Mouse (Mus musculus) layer of hippocampus, postnatal 14 days (tissue): ENCODE measurements around the gene Dusp1. TPM values are rescaled to one million over a fixed set of nuclear protein-coding genes. Genes with fewer than 3 reads are reported as not detected.

ENCODE experiments used
- DNase-seq, 2 experiments: peaks; one replicate each; pipeline ENCODE4 v3.0.0; 2021 to 2022; ENCODE audit warnings: low spot score in 2 of 2, mixed read lengths in 1 of 2
- total RNA-seq, 2 experiments: library from RNA; stranded (reverse); gene quantifications; 2 replicates each; pipeline ENCODE4 v1.2.3; 2021

Dusp1 gene
- total RNA-seq, 2 experiments from 2014 or later, result 20.3 to 24.3 TPM

GRCm38 (mm10) chr17:26506031-26506641 lies 55.8 kb downstream of the Dusp1 start:
- no peak for DNase-seq

DNA sequence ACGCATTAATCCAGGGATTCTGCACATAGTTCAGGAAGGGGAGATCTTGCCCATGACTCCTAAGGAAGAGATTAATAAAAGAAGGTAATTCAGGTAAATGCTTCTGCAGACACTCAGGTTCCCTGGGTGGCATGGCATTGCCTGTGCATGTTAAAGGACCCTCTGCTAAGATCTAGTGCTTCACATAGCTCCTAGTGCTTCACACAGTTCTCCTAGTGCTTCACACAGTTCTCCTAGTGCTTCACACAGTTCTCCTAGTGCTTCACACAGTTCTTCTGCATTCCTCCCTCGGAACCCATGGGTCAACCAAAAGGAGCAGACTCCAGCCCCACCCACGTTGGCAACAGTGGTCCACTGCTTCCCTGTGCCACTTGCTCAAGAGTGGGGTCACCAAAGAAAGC lies 56.7 kb downstream of the Dusp1 start:
- DNase-seq, result no peak

DNA sequence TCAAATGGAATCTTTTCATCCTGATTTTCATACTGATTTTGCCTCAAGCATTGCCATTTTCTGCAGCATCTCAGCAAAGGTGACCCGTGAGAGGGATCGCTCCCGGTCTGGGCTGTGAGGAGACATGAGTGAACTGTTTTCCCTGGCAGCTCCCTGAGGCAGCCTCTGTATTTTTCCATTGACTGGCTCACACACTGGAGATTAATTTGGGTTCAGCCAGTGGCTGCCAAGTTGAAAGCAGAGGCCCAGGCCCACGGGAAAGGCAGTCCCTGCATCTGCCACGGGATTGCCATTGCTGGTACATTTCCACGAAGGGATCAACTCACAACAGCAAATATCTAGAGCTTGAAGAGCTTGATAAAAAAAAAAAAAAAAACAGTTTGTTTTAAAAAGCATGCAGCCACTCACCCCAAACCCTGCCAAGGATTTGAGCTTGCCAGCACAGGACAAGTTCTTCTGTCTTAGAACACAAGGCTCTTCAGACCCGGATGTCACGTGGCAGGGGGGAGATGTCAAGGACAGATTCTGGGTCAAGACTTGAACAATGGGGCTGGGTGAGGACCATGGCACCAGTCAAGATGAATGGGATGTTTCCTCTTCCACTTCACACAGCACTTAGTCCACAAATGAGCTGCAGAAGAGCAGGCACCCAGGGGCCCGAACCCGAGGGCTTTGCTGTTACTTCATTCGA lies 57.8 kb downstream of the Dusp1 start:
- peak; percentile 65 to 77 for DNase-seq

GRCm38 (mm10) chr17:26502808-26503671 lies 58.9 kb downstream of the Dusp1 start:
- DNase-seq, result peak; percentile 63 to 83

GRCm38 (mm10) chr17:26501826-26502225 lies 60.1 kb downstream of the Dusp1 start:
- no peak for DNase-seq

DNA sequence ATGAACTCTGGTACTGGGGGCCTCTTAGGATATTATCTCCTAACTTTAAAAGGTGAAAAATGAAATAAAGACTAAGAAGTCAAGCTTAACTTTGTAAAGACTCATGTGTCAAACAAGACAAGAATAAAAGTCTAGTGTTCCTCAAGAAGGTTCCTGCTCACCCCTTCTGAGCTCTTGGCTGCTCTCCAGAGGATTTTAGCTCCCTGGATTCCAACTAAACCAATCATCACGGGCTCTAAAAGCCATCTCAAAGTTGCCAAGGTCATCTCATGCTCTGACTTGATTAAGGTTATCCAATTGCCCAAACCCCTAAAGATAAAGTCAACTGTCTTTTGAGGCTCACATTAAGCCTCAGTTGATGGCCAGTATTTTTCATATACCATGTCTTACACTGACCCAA lies 63.3 kb downstream of the Dusp1 start:
- DNase-seq, result no peak

DNA sequence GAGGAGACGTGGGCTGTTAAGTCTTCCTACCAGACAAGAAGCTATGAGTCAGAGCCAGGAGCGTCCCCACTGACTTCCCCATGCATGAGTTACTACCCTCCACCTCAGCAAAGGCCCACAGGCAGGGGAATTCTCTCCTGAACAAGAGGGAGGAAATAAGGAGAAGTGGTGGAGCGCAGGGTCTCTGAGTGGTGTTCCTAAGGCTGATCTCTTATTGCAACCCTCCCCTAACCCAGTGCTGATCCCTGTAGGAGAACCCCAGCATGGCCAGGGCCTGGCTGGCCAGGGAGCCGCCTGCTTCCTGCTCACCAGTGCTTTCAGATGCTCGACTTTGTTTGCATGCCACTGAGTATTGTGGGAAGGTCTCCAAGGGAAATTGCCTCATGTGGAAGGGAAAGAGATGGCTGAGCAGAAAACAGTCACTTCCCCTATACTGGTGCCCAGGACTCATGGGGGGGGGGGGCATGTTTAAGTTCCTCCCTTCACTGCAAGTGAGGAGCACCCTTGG lies 64.5 kb downstream of the Dusp1 start:
- no peak for DNase-seq

DNA sequence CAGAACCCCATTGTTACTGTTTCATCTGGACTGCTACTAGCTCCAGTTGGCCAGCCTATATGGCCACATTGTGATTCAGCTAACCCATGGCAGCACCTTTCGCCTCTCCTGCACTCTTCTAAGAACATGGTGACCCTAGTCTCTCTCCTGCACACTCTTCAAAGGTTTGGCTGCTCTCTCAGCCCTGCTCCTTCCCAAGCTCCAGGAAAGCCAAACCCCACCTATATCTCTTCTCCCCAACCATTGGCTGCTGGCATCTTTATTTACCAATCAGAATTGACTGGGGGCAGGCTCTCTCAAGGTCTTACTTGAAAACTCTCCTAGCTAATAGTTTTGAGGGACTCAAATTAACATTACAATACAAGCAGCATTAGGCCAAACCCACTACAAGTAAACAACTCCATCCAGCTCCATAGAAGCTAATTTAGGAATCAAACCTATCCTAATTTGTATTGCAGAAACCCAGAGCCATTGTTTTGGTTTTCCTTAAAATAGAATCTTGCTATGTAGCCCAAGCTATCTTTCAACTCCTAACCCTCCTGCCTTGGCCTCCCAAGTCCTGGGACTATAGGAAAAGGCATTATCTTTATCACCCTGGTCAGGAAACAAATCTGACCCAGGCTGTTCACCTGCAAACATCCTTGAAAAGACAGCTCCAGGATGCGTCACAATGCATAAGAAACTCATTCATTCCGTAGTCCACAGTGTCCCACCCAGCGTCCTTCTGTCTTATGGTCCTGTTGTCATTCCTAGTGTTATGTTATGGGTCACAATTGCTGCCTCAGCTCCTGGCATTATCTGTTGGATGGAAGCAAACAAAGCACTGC lies 67.1 kb downstream of the Dusp1 start:
- no peak for DNase-seq

DNA sequence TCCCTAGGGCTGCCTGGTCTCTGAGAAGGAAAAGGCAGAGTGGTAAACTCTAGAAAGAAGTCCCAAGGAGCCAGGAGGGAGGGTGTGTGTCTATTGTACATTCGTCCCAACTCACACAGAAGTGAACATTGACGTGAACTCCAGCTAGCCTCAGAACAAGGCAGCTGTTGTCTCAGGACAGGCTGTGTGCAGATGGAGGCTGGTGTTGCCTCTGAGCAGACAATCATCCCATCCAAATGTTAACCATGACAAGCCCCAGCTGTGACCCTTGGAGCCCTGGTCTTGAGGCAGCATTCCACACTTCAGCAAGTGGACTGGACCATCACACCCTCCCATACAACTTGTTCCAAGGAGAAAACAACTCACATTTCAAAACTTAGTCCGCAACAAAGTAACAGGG lies 69.7 kb downstream of the Dusp1 start:
- DNase-seq, result no peak

DNA sequence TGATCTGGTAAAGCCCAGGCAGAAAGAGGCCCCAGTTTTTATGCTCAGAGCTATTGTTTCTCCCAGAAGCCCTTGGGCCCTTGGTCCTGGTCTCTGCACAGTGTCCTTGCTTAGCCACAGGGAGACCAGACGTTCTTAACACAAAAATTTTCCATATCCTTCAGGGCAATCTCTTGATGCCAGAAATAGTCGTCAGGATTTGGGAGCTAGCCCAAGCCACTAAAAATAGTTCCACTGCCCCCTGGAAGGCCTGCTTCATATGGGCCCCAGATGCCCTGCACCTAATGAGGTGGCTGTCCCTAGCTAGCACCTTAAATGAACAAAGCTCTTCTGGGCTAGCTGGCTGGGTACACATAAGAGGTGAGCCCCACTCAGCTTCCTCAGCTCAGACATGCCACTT lies 71.0 kb downstream of the Dusp1 start:
- no peak for DNase-seq

DNA sequence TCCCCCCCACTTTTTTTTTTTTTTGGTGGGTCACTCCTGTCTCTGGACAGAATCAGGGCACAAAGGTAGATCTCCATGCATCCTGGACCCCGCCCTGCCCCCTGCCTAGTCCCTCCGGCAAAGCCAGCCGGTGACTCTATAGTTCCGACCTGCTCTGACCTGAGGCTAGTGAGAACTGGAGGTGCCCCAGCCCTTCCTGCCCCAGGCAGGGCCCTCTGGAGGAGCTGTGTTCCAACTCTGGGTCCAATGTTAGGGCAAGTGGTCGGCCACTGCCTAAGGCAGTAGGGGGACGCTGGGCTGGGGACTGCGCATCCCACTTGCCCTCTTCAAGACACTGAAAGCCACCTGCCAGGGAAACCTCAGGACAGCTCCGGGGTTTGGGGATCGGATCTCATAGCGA lies 71.9 kb downstream of the Dusp1 start:
- DNase-seq, result no peak

GRCm38 (mm10) chr17:26488711-26489403 lies 73.1 kb downstream of the Dusp1 start:
- DNase-seq, result no peak

GRCm38 (mm10) chr17:26487917-26488316 lies 74.0 kb downstream of the Dusp1 start:
- no peak for DNase-seq

DNA sequence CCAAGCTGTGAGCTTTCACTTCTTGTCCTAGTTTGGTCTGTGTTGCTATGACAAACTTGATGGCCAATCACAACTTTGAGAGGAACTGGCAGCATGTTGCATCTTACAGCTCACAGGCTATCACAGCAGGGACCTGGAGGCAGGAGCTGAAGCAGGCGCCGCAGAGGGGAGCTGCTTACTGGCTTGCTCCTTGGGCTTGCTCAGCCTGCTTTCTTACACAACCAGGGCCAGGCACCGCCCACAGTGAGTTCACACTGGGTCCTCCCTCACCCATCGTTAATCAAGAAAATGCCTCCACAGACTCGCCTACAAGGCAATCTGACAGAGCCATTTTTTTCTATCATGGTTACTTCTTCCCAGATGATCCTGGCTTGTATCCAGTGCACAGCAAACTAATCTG lies 74.7 kb downstream of the Dusp1 start:
- DNase-seq, result no peak

GRCm38 (mm10) chr17:26484626-26485421 lies 77.1 kb downstream of the Dusp1 start:
- DNase-seq, result no peak

DNA sequence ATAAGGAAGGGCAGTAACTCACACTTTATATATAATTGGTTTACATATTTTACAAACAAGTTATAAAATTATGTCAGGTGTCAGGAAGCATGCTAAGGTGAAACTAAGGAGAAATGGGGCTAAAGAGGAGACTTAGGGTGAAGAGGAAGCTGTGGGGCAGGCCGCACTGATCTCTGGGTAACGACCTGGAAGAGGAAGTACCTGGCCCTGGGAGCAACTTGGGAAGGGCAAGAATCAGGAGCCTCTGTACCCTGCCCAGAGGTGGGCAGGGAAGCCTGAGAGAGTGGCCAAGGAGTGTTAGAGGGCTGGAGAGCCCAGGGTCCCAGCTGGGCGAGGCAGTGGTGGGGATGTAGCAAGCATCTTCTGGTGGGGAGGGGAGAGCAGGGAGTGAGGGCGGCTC lies 81.0 kb downstream of the Dusp1 start:
- no peak for DNase-seq

GRCm38 (mm10) chr17:26479619-26480018 lies 82.3 kb downstream of the Dusp1 start:
- no peak for DNase-seq

DNA sequence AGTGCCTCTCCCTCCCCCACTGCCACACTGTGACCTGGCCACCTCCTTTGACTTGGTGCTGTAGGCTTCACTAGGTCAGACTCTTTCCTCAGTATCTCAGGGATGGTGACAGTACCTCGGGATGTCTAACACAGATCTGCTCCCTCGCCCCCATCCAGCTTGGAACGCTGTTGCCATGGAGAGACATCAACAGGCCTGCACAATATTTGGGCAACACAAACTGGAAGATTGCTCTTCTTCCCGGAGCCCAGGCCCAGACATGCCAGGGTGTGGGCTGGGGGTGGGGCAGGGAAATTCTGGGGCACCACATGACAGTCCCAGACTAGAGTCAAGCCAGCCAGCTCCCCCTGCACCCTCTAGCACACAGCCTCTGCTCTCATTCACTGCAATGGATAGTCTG lies 83.3 kb downstream of the Dusp1 start:
- no peak for DNase-seq

GRCm38 (mm10) chr17:26476871-26477270 lies 85.1 kb downstream of the Dusp1 start:
- DNase-seq, result no peak
